Mouse (Mus musculus) hindbrain, embryonic 15.5 days (tissue): ENCODE results near the gene Gm20481. TPM values are rescaled to one million over a fixed set of nuclear protein-coding genes. Genes with fewer than 3 reads are reported as not detected.
"Not testable (repeated sequence)": the region's sequence is repeated elsewhere in the genome, so short reads cannot be mapped to it uniquely, and the experiment has no call there.

Source experiments
- ATAC-seq: fragments of 200-750 bp; cut with Nextera tagmentation; 2 replicates; pipeline ENCODE4 v1.8.0; 2017; ENCODE audit warnings: low read depth, moderate number of reproducible peaks, moderate TSS enrichment; ENCODE audit not compliant: low FRiP score
- H3K27ac ChIP-seq: fragments of 300-500 bp; sonication (generic); replicated peaks from 2 replicates; pipeline ENCODE4 v1.5.1; 2015; ENCODE audit warnings: mild to moderate bottlenecking, inconsistent platforms
- H3K27me3 ChIP-seq: fragments of 300-500 bp; sonication (generic); 2 replicates; pipeline ENCODE4 v1.6.1; 2015; ENCODE audit warnings: control low read depth, inconsistent platforms
- H3K36me3 ChIP-seq: fragments of 300-500 bp; sonication (generic); 2 replicates; pipeline ENCODE4 v1.6.1; 2015; ENCODE audit warnings: control low read depth, inconsistent platforms
- H3K4me1 ChIP-seq: fragments of 300-500 bp; sonication (generic); replicated peaks from 2 replicates; pipeline ENCODE4 v1.6.1; 2015; ENCODE audit warnings: control low read depth, inconsistent platforms
- H3K4me2 ChIP-seq: fragments of 300-500 bp; sonication (generic); 2 replicates; pipeline ENCODE4 v1.6.1; 2015; ENCODE audit warnings: moderate library complexity, mild to moderate bottlenecking, inconsistent platforms
- H3K4me3 ChIP-seq: fragments of 300-500 bp; sonication (generic); 2 replicates; pipeline ENCODE4 v1.5.1; 2015; ENCODE audit warnings: mild to moderate bottlenecking, inconsistent platforms
- H3K9ac ChIP-seq: fragments of 300-500 bp; sonication (generic); 2 replicates; pipeline ENCODE4 v1.6.1; 2015; ENCODE audit warnings: inconsistent platforms
- H3K9me3 ChIP-seq: fragments of 300-500 bp; sonication (generic); 2 replicates; pipeline ENCODE4 v1.6.1; 2016; ENCODE audit warnings: control low read depth, inconsistent platforms
- WGBS: fragments of 180-500 bp; shearing (Covaris S2); methylation state at CpG from one replicate; pipeline ENCODE4 v1.1.7; 2015; 5-methylcytosine and 5-hydroxymethylcytosine counted together
- polyA plus RNA-seq: library from polyadenylated mRNA; unstranded; fragments of >200 nt; fragmentation: Nextera tagmentation; extraction: Ambion mirVana; gene quantifications from 2 replicates; pipeline ENCODE4 v1.2.1, GENCODE M21; 2015

The Gm20481 gene
- polyA plus RNA-seq, 1 experiment from 2014 or later: not detected

DNA sequence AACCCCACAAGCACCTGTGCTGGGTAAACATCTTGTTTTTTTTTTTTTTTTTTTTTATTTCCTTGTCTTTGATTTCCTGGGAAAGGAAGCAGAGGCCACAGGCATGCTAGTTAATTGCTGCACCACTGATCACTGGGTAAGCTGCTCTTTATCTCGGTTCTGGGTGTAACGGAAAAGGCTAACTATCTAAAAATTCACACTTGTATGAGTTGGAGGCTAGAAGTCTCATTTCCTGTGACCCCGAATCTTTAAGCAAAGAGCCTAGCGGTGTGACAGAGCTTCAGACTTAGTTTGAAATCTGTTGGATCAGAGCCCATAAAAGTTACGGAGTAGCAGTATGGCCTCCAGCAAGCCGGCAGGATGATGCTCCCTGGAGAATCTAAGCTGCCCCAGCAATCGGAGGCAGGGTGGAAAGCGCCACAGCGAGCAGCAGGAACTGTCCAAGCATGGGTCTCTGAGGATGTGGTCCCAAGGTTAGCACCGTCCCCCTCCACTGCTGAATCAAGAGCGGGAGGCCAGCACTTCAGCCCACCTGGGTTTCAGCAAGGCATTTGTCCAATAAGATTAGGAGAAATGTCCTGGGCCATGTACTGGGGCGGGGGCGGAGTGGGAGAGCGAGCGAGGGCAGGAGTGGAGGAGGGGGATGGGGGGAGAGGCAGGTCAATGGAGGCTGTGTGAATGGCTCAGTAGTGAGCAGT, 28.2 kb upstream of the Gm20481 start:
- H3K4me2 ChIP-seq: peak overlapping the region; percentile 44
- H3K27ac ChIP-seq: no peak overlapping the region
- peak overlapping the region; percentile 16 for H3K4me3 ChIP-seq

DNA sequence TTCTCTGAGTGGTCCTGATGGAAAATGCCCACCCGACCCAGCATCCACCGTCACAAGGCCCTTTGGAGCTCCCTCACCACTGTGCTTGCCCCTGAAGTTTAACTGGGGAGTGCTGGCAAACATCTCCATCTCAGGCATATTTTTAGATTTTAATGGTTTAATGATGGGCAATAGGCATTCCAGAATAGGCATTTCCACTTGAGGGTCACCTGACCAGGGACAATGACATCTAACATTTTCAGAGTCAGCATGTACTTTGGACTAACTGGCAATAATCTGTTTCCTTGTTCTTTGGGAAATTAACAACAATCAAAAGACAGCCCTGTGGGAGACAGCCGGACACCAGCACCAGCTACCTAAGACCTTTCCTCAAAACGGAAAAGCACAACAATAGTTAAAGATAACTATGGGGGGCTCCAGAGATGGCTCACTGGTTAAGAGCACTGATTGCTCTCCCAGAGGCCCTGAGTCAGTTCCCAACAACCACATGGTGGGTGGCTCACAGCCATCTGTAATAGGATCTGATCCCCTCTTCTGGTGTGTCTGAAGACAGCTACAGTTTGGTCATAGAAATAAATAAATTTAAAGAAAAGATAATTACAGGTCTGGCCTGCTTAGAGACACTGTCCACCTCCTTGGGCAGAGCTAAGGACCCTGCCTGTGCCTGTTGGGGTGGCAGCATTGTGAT, 26.4 kb upstream of the Gm20481 start:
- H3K9me3 ChIP-seq: no peaks in the 10 kb centered on the region
- ATAC-seq: no peak
- no peak overlapping the region for H3K4me2 ChIP-seq
- H3K36me3 ChIP-seq: no peaks in the 10 kb centered on the region
- peaks cover 5% of the 10 kb centered on the region; the same call in 1 of the 2 replicates for H3K4me1 ChIP-seq
- 88% methylated on average over 4 of the region's 4 CpGs for WGBS
- H3K9ac ChIP-seq: no peak overlapping the region
- no peak overlapping the region for H3K4me3 ChIP-seq
- H3K27ac ChIP-seq: no peak overlapping the region
- H3K27me3 ChIP-seq: no peaks in the 10 kb centered on the region

More for the DNA sequence above, 28.2 kb upstream of the Gm20481 start:
- peaks cover 5% of the 10 kb centered on the region; the same call in 1 of the 2 replicates for H3K4me1 ChIP-seq
- H3K9me3 ChIP-seq: no peaks in the 10 kb centered on the region
- H3K36me3 ChIP-seq: no peaks in the 10 kb centered on the region
- WGBS: 10% methylated on average over 15 of the region's 15 CpGs
- no peaks in the 10 kb centered on the region for H3K27me3 ChIP-seq
- H3K9ac ChIP-seq: 0 out of 2 replicates have a peak overlapping the region, but pooled peaks have one; percentile 27
- ATAC-seq: no peak

DNA sequence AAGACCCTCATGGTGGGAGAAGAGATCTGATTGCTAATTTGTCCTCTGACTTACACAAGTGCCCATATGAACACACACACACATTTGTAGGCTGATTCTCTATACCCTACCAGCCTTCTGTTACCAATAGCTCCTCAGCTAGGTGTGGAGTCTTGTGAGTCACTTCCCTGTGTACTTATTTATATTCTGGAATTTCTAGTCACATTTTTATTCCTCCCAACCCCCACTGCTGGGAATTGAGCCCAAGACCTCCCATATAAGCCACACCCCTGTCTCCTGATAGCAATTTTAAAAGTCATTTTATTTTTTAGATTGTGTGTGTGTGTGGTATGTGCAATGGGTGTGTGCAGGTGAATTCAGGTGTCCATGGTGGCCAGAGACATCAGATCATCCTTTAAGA, 25.4 kb upstream of the Gm20481 start:
- Histone ChIP-seq H3K9me3 (no peaks in the 10 kb centered on the region), H3K27me3 (no peaks in the 10 kb centered on the region), H3K9ac (no peak overlapping the region), H3K4me2 (no peak overlapping the region), H3K27ac (no peak overlapping the region), H3K36me3 (no peaks in the 10 kb centered on the region; the same call in none of the 2 replicates), H3K4me1 (peaks cover 5% of the 10 kb centered on the region; the same call in 1 of the 2 replicates), H3K4me3 (no peak overlapping the region)
- ATAC-seq: no peak

DNA sequence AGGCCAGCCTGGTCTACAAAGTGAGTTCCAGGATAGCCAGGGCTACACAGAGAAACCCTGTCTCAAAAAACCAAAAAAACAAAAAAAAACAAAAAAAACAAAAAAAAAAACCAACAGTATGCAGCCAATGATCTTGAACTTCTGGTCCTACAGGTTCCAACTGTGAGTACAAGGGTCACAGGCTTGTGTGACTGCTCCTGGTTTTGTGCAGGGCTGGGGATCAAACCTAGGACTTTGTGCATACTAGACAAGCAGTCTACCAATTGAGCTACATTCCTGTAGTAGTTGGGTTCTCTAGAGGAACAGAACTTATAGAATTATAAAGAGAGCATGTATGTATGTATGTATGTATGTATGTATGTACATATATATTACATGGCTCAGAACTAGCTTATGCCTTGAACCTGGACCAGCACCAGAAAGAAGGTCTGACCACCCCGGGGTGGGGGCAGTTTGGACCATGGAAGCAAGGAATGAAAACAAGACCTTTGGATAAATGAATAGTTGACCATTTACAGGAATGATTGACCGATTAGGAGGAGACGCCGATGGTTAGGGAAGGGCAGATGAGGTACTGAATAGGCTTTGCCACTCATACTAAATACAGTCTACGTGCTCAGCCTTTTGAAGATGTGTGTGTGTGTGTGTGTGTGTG, 23.1 kb upstream of the Gm20481 start:
- Histone ChIP-seq H3K9me3 (no peaks in the 10 kb centered on the region), H3K36me3 (peaks cover 15% of the 10 kb centered on the region), H3K27ac (no peak overlapping the region), H3K27me3 (no peaks in the 10 kb centered on the region), H3K4me3 (no peak overlapping the region), H3K4me1 (peaks cover 22% of the 10 kb centered on the region), H3K4me2 (no peak overlapping the region), H3K9ac (no peak overlapping the region)
- WGBS: 90% methylated on average over 5 of the region's 5 CpGs
- no peak for ATAC-seq

DNA sequence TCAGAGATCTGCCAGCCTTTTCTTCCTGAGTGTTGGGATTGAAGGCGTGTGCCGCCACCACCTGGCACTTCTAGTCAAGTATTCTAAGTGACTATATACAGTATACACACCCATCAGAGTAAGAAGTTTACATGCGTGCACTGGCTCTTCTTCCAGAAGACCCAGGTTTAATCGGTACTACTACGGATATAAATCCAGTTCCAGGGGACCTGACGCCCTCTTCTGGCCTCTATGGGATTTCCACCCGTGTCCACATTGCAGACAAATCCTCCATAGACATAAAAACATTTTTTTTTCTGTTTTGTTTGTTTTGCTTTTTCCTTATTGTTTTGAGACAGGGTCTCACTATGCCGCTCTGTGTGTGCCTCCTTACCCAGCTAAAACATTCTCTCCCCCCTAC, 22.1 kb upstream of the Gm20481 start:
- no peaks in the 10 kb centered on the region for H3K9me3 ChIP-seq
- H3K27me3 ChIP-seq: no peaks in the 10 kb centered on the region
- no peak overlapping the region for H3K4me2 ChIP-seq
- no peak overlapping the region for H3K9ac ChIP-seq
- WGBS: 30% methylated on average over 8 of the region's 8 CpGs
- no peak for ATAC-seq
- H3K4me3 ChIP-seq: no peak overlapping the region
- peaks cover 19% of the 10 kb centered on the region for H3K4me1 ChIP-seq
- H3K36me3 ChIP-seq: peaks cover 15% of the 10 kb centered on the region
- no peak overlapping the region for H3K27ac ChIP-seq

DNA sequence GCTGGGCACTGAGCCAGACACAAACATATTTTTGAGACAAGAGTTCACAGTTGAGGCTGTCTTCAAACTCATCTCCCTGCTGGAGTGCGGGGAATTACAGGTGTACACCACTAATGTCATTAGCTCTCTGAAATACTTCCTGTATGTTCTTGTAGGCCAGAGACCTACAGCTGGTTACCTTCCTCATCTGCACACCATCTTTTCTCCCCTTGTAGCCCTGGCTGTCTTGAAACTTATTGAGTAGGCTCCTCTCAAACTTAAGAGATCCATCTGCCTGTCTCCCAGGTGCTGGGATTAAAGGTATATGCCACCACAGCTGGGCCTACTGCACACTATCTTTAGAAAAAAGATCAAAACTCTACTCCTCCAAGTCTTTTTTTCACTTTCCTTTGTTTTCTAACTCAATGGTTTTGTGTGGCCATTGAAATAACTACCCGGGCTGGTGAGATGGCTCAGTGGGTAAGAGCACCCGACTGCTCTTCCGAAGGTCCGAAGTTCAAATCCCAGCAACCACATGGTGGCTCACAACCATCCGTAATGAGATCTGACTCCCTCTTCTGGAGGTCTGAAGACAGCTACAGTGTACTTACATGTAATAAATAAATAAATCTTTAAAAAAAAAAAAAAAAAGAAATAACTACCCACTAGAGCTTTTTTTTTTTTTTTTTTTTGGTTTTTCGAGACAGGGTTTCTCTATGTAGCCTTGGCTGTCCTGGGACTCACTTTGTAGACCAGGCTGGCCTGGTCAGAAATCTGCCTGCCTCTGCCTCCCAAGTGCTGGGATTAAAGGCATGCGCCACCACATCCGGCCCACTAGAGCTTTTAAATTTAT, 20.8 kb upstream of the Gm20481 start:
- not testable (repeated sequence) for H3K4me2 ChIP-seq, H3K9ac ChIP-seq, H3K4me3 ChIP-seq, H3K27me3 ChIP-seq, H3K9me3 ChIP-seq, ATAC-seq
- Histone ChIP-seq H3K36me3 (peaks cover 15% of the 10 kb centered on the region), H3K4me1 (peaks cover 19% of the 10 kb centered on the region), H3K27ac (0 out of 2 replicates have a peak overlapping the region, but pooled peaks have one; percentile 19)
- WGBS: 59% methylated on average over 9 of the region's 9 CpGs

DNA sequence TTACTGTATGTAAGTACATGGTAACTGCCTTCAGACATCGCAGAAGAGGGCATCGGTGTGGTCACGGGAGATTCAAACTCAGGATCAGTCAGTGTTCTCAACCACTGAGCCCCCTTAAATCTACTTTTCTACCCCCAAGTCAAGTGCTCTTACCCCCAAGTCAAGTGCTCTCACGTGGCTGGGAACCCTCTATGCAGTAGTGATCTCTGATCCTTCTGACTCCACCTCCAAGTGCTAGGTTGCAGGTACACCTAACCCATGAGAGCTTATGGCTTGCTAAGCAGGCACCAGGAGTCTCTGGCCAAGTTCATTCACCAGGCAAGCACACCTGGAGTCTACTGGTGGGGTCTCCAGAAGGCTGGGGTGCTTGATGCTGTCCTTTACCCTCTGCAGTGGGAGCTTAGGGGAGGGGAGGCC, 20.2 kb upstream of the Gm20481 start:
- peaks cover 15% of the 10 kb centered on the region for H3K36me3 ChIP-seq
- no peak overlapping the region for H3K4me2 ChIP-seq
- no peak overlapping the region for H3K9ac ChIP-seq
- H3K9me3 ChIP-seq: no peaks in the 10 kb centered on the region
- no peaks in the 10 kb centered on the region for H3K27me3 ChIP-seq
- no peak overlapping the region for H3K4me3 ChIP-seq
- 40% methylated on average over 4 of the region's 4 CpGs for WGBS
- no peak for ATAC-seq
- H3K27ac ChIP-seq: 0 out of 2 replicates have a peak overlapping the region, but pooled peaks have one; percentile 19
- H3K4me1 ChIP-seq: peaks cover 19% of the 10 kb centered on the region

DNA sequence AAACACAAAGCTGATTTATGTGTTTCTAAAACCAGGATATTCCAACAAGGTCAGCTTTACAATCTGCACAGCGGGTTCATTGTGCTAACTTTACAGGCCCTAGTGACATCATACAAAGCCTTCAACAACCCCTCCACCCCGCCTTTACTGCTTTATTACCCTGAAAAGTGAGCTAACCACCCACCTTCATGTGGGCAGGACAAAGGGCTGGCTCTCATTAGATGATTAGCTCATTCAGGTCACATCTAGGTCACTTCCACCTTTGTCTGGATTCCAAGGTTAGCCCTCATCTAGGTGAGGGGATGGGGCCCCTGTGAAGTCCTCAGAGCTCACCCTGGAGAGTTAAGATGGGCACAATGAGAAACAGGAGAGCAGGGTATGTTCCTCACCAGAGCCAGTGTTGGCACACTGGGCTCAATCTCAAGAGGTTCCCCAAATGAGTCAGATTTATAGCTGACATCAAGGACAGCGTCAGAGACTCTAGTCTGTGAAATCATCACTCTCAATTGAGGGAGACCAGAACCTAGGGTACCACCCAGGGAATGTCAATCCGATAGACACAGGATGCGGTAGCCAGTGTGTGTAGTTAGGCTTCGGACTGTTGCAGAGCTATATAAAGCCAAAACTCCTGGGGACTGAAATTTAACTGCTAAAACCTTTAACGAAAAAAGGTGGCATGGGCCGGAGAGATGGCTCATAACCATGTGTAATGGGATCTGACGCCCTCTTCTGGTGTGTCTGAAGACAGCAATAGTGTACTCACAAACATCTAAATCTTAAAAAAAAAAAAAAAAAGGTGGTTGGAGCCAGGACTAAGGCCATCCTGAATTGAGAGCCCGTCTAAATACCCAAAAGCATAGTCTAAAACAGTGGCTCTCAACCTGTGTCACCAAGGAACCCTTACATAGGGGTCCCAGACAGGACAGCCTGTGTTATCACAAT, 18.9 kb upstream of the Gm20481 start:
- Histone ChIP-seq H3K4me2 (peak overlapping the region; percentile 82), H3K4me3 (peak overlapping the region; percentile 70), H3K27me3 (peaks cover 10% of the 10 kb centered on the region), H3K4me1 (peaks cover 19% of the 10 kb centered on the region), H3K9ac (peak overlapping the region; percentile 99), H3K9me3 (no peaks in the 10 kb centered on the region), H3K27ac (peak overlapping the region; percentile 92), H3K36me3 (peaks cover 15% of the 10 kb centered on the region)
- ATAC-seq: no peak
- WGBS: 32% methylated on average over 10 of the region's 10 CpGs

DNA sequence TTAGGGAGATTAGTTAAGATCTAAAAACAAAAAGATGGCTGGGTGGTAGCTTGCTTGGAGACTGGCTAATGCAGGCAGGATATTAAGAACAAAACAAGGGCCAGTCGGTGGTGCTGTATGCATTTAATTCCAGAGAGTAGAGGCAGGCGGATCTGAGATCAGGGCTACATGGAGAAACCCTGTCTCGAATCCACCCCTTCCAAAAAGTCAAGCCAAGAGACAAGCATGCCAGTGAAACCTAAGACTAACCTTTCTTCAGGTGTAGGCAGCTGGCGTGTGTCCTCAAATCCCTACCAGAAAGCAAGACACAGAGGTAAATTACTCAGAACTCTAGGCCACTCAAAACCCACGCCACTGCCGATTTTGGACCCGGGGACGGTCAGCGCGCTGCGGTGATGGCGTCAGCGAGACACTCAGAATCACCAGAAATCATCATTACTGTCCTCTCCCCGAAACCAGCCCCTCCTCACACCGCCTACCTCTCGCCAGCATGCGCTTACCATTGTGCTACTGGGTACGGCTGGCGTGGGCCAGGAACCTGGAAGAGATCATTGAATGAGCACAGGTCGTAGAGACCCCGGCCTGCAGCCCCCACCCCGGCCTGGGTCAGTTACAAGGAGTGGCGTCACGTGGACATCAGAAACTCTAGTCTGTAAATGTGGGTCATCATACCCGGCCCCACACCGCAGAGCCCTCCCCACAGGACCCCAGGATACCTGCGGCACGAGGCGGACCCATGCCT, 17.9 kb upstream of the Gm20481 start:
- Histone ChIP-seq H3K4me3 (peak overlapping the region; percentile 70), H3K27me3 (peaks cover 13% of the 10 kb centered on the region), H3K4me1 (peaks cover 19% of the 10 kb centered on the region), H3K4me2 (peak overlapping the region; percentile 82), H3K9ac (peak overlapping the region; percentile 99), H3K27ac (peak overlapping the region; percentile 92), H3K36me3 (peaks cover 15% of the 10 kb centered on the region), H3K9me3 (no peaks in the 10 kb centered on the region)
- under 1% methylated on average over 29 of the region's 29 CpGs for WGBS
- ATAC-seq: no peak

DNA sequence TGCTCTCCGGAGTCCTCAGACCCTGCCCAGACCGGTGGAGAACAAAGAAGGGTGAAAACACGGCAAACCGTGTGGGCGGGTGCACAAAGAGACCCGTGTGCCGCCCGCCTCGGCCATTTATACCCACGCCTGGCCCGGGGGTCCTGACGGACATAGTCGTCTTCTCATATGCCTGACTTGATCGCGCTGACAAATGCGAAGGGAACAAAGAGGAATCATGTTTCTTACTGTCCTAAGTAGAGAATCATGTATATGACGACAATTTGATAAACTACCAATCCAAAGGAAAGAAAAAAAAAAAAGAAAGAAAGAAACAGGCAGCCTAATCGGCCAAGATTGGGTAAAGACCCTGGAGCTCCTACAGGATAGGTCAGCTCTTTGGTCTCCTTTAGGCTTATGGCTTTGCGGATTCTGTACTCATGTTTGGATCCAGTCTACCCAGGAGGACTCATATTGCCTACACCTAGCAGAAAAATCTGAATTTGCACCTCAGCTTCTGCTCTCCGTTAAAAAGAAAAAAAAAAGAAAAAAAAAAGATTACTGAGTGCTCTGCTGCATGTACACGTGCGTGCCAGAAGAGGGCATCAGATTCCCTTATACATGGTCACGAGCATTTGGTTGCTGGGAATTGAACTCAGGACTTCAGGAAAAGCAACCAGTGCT, 17.2 kb upstream of the Gm20481 start:
- Histone ChIP-seq H3K27me3 (peaks cover 13% of the 10 kb centered on the region), H3K9ac (peak overlapping the region; percentile 99), H3K27ac (peak overlapping the region; percentile 92), H3K4me1 (peaks cover 19% of the 10 kb centered on the region), H3K4me3 (peak overlapping the region; percentile 70), H3K36me3 (peaks cover 15% of the 10 kb centered on the region), H3K9me3 (no peaks in the 10 kb centered on the region), H3K4me2 (peak overlapping the region; percentile 82)
- WGBS: 0% methylated on average over 23 of the region's 23 CpGs
- ATAC-seq: peak; percentile 87
